Mouse (Mus musculus): ENCODE data around the gene Calm4.

Gene Calm4

GRCm38 (mm10) chr13:3861251-3861650, 23.7 kb downstream of the Calm4 start:
- in situ Hi-C loops (cut with MboI): no loop called here

DNA sequence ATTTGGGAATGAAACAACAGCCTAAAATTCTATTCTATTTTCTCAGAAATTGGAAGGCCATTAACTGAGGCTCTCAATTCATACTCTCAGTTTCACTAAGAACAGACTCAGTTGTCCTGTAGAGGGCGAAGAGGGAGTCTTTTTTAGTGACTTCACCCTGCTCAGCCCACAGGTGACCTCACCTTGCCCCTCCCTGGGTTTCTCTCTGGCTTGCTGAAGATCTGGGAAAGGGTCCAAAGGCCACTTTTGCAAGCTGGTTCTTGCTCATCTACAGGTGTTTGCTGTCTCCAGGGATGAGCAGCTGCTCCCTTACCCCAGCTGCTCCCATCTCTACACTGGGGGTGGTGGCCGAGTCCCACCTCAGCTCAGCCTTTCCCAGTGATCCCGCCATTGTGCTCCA, 24.8 kb downstream of the Calm4 start:
- in situ Hi-C loops (cut with MboI): no loop called here

GRCm38 (mm10) chr13:3862922-3863580, 25.5 kb downstream of the Calm4 start:
- in situ Hi-C loops (cut with MboI): no loop called here

GRCm38 (mm10) chr13:3865648-3866354, 28.2 kb downstream of the Calm4 start:
- in situ Hi-C loops (cut with MboI): no loop called here

DNA sequence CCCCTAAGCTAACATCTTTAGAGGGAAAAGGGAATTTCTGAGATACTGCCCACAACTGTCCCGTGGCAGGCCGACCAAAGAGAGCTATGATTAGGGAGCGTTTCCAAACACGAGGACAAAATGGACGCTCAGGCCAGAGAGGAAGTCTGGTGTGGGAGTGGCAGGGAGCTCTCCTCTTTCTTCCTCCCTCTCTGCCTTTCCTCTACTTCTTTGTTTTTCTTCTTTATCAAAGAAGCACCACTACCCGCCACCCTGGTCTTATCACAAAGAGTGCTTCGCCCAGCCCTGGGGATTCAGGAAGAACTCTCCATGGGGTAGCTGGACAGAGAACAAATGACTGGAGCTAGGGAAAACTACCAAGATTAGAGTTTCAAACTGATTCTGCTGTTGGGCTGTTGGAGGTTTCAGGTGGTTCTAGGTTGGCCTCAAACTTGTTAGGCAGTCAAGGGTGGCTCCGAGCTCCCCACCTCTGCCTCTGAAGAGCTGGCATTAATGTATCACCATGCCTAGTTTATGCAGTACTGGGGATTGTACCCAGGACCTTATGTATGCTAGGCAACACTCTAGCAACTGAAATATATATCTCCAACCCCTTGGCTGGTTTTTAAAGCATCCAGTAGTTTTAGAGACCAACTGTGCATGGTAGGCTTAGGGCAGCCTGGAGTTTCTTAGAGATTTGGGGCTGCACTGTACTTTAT, 28.9 kb downstream of the Calm4 start:
- in situ Hi-C loops (cut with MboI): no loop called here

- in situ Hi-C loops (cut with MboI): no loop called here
Observed at GRCm38 (mm10) chr13:3867158-3867557, 29.6 kb downstream of the Calm4 start.

- in situ Hi-C loops (cut with MboI): no loop called here
Observed at GRCm38 (mm10) chr13:3869901-3870300, 32.3 kb downstream of the Calm4 start.

DNA sequence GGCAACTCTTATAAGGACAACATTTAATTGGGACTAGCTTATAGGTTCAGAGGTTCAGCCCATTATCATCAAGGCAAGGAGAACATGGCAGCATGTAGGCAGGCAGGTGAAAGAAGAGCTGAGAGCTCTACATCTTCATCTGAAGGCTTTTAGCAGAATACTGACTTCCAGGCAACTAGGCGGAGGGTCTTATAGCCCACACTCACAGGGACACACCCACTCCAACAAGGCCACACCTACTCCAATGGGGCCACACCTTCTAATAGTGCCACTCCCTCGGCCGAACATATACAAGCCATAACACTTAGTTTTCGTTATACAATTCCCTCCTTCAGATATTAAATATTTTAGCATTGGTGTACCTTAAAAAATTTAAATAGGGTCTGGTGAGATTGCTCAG, 35.3 kb downstream of the Calm4 start:
- in situ Hi-C loops (cut with MboI): no loop called here

- in situ Hi-C loops (cut with MboI): loop anchor here (25.0 kb wide), 1 partner anchor 464 kb away; no protein-coding TSS in a partner anchor
Observed at GRCm38 (mm10) chr13:3876448-3876847, 38.9 kb downstream of the Calm4 start.

DNA sequence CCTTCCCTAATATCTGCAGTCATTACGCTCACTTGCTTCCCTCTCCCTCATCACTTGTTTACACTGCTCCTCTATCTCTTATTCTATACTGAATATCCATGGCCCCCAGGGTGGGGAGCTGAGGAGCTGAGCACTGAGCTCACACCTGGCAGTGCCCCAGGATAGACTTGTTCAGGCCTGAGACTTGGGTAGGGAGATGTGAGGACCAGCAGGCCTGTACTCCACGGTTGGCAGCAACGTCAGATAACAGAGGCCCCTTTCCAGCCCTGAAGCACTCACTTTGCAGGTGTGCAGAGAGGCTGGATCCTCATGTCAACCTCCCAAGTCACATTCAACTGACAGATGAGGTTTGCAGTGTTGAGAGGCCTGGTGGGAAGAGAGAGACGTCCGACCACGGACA, 39.6 kb downstream of the Calm4 start:
- in situ Hi-C loops (cut with MboI): loop anchor here (25.0 kb wide), 1 partner anchor 465 kb away; no protein-coding TSS in a partner anchor

DNA sequence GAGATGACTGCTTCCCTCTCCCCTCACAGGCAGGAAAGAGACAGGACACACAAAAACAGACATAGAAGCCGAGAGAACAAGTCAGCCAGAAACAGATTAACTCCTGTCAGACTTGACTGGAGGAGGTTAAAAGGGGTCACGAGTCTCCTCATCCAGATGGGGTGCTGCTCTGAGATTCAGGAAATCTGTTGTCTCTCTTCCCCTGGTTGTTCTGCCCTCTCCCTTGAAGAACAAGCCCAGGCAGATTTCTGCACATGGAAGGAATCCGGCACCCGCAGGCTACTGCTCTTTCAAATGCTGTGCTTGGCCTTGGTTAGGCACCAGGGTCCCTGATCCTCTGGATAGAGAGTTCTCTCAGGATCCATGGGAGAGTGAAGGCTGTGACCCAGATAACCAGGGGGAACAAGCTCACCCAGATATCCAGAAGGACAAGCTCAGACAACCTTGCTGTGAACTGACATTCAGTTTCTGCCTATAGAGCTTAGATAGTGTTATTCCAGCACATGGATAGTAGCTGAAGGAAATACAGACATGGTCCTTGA, 40.2 kb downstream of the Calm4 start:
- in situ Hi-C loops (cut with MboI): loop anchor here (25.0 kb wide), 1 partner anchor 465 kb away; no protein-coding TSS in a partner anchor

DNA sequence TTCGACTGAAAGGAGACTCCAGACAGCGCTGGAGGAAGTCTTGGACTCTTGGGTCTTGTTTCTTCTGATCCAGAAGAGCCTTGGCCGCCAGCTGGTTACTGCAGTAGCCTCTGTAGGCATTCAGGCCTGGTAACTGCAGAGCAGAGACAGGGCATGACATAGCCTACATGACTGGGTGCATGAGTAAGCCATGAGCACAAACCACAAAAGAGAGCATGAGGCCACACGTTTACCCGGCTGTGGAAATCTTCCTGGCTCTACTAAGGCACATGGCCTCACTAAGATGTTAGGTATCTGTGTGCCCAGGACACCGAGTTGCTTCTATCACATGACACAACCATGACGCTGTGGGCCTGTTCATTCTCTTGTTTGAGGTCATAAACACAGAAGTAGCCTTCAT, 49.1 kb downstream of the Calm4 start:
- in situ Hi-C loops (cut with MboI): loop anchor here (25.0 kb wide), 1 partner anchor 474 kb away; no protein-coding TSS in a partner anchor

Measured in mature B cell (primary cell).